Mouse (Mus musculus): ENCODE measurements at regions not wholly inside any gene's neighbourhood (a gene's known extent, or its start where the extent isn't known, plus 50 kb on each side); places are given as distances from the start of the nearest gene placed in this dataset.

- Histone ChIP-seq H3K27me3 (replicated peaks) (no peaks in the 10 kb centered on the region), H3K36me3 (replicated peaks; ENCODE audit: low read length) (no peaks in the 10 kb centered on the region), H3K9me3 (no peaks in the 10 kb centered on the region), H3K4me1 (no peaks in the 10 kb centered on the region), H3K4me3 (replicated peaks) (no peak overlapping the region)
- TF ChIP-seq FLI1 (IDR thresholded peaks at IDR 0.05; ENCODE audit: low read length) = no peak
- no peak for TF ChIP-seq GATA1 (IDR thresholded peaks at IDR 0.05; ENCODE audit: borderline replicate concordance, low read length)
Observed at GRCm38 (mm10) chr15:5528619-5529018, 284.6 kb upstream of the Ptger4 start.

- Histone ChIP-seq H3K27me3 (replicated peaks) (no peaks in the 10 kb centered on the region), H3K4me3 (replicated peaks) (no peak overlapping the region), H3K4me1 (no peaks in the 10 kb centered on the region), H3K9me3 (no peaks in the 10 kb centered on the region), H3K36me3 (replicated peaks; ENCODE audit: low read length) (no peaks in the 10 kb centered on the region)
- TF ChIP-seq FLI1 (IDR thresholded peaks at IDR 0.05; ENCODE audit: low read length) (no peak), GATA1 (IDR thresholded peaks at IDR 0.05; ENCODE audit: borderline replicate concordance, low read length) (no peak)
Observed at GRCm38 (mm10) chr15:5533656-5534055, 289.7 kb upstream of the Ptger4 start.

GRCm38 (mm10) chr15:5537432-5537831, 293.4 kb upstream of the Ptger4 start:
- Histone ChIP-seq H3K4me3 (replicated peaks) (no peak overlapping the region), H3K36me3 (replicated peaks; ENCODE audit: low read length) (no peaks in the 10 kb centered on the region), H3K4me1 (no peaks in the 10 kb centered on the region), H3K27me3 (replicated peaks) (no peaks in the 10 kb centered on the region), H3K9me3 (no peaks in the 10 kb centered on the region)
- TF ChIP-seq GATA1 (IDR thresholded peaks at IDR 0.05; ENCODE audit: borderline replicate concordance, low read length) (no peak), FLI1 (IDR thresholded peaks at IDR 0.05; ENCODE audit: low read length) (no peak)

- Histone ChIP-seq H3K27me3 (replicated peaks) (no peaks in the 10 kb centered on the region), H3K9me3 (no peaks in the 10 kb centered on the region), H3K4me1 (no peaks in the 10 kb centered on the region), H3K4me3 (replicated peaks) (no peak overlapping the region), H3K36me3 (replicated peaks; ENCODE audit: low read length) (no peaks in the 10 kb centered on the region)
- TF ChIP-seq FLI1 (IDR thresholded peaks at IDR 0.05; ENCODE audit: low read length) = no peak
Observed at GRCm38 (mm10) chr15:5539301-5539928, 295.4 kb upstream of the Ptger4 start.

- no peaks in the 10 kb centered on the region for H3K36me3 ChIP-seq (replicated peaks; ENCODE audit: low read length)
- no peaks in the 10 kb centered on the region for H3K27me3 ChIP-seq (replicated peaks)
- H3K4me1 ChIP-seq = no peaks in the 10 kb centered on the region
- no peak for TF ChIP-seq GATA1 (IDR thresholded peaks at IDR 0.05; ENCODE audit: borderline replicate concordance, low read length)
- no peak for TF ChIP-seq FLI1 (IDR thresholded peaks at IDR 0.05; ENCODE audit: low read length)
- H3K4me3 ChIP-seq (replicated peaks) = no peak overlapping the region
- H3K9me3 ChIP-seq = 0 out of 2 replicates have a peak, but pooled peaks cover 3% of the 10 kb centered on the region
Observed at GRCm38 (mm10) chr15:5554526-5554925, 310.5 kb upstream of the Ptger4 start.

- H3K27me3 ChIP-seq (replicated peaks) = no peaks in the 10 kb centered on the region
- H3K4me1 ChIP-seq = no peaks in the 10 kb centered on the region
- no peaks in the 10 kb centered on the region for H3K36me3 ChIP-seq (replicated peaks; ENCODE audit: low read length)
- TF ChIP-seq GATA1 (IDR thresholded peaks at IDR 0.05; ENCODE audit: borderline replicate concordance, low read length) = no peak
- TF ChIP-seq FLI1 (IDR thresholded peaks at IDR 0.05; ENCODE audit: low read length) = no peak
- H3K4me3 ChIP-seq (replicated peaks) = no peak overlapping the region
- H3K9me3 ChIP-seq = 0 out of 2 replicates have a peak, but pooled peaks cover 3% of the 10 kb centered on the region
Observed at GRCm38 (mm10) chr15:5554926-5555325, 310.9 kb upstream of the Ptger4 start.

- Histone ChIP-seq H3K9me3 (0 out of 2 replicates have a peak, but pooled peaks cover 3% of the 10 kb centered on the region), H3K36me3 (replicated peaks; ENCODE audit: low read length) (no peaks in the 10 kb centered on the region), H3K4me1 (no peaks in the 10 kb centered on the region), H3K27me3 (replicated peaks) (no peaks in the 10 kb centered on the region), H3K4me3 (replicated peaks) (no peak overlapping the region)
- no peak for TF ChIP-seq FLI1 (IDR thresholded peaks at IDR 0.05; ENCODE audit: low read length)
- TF ChIP-seq GATA1 (IDR thresholded peaks at IDR 0.05; ENCODE audit: borderline replicate concordance, low read length) = no peak
Observed at GRCm38 (mm10) chr15:5555381-5556066, 311.5 kb upstream of the Ptger4 start.

- Histone ChIP-seq H3K4me1 (no peaks in the 10 kb centered on the region), H3K9me3 (no peaks in the 10 kb centered on the region), H3K27me3 (replicated peaks) (no peaks in the 10 kb centered on the region), H3K36me3 (replicated peaks; ENCODE audit: low read length) (no peaks in the 10 kb centered on the region), H3K4me3 (replicated peaks) (no peak overlapping the region)
- TF ChIP-seq GATA1 (IDR thresholded peaks at IDR 0.05; ENCODE audit: borderline replicate concordance, low read length) (no peak), FLI1 (IDR thresholded peaks at IDR 0.05; ENCODE audit: low read length) (no peak)
Observed at GRCm38 (mm10) chr15:5561783-5562182, 317.8 kb upstream of the Ptger4 start.

- Histone ChIP-seq H3K4me3 (replicated peaks) (no peak overlapping the region), H3K4me1 (no peaks in the 10 kb centered on the region), H3K9me3 (no peaks in the 10 kb centered on the region), H3K27me3 (replicated peaks) (no peaks in the 10 kb centered on the region), H3K36me3 (replicated peaks; ENCODE audit: low read length) (no peaks in the 10 kb centered on the region)
- TF ChIP-seq FLI1 (IDR thresholded peaks at IDR 0.05; ENCODE audit: low read length) (no peak), GATA1 (IDR thresholded peaks at IDR 0.05; ENCODE audit: borderline replicate concordance, low read length) (no peak)
Observed at GRCm38 (mm10) chr15:5574366-5574765, 330.4 kb upstream of the Ptger4 start.

GRCm38 (mm10) chr15:5579559-5579958, 335.6 kb upstream of the Ptger4 start:
- Histone ChIP-seq H3K9me3 (no peaks in the 10 kb centered on the region), H3K27me3 (replicated peaks) (no peaks in the 10 kb centered on the region), H3K4me1 (no peaks in the 10 kb centered on the region), H3K4me3 (replicated peaks) (no peak overlapping the region), H3K36me3 (replicated peaks; ENCODE audit: low read length) (no peaks in the 10 kb centered on the region)
- no peak for TF ChIP-seq FLI1 (IDR thresholded peaks at IDR 0.05; ENCODE audit: low read length)
- TF ChIP-seq GATA1 (IDR thresholded peaks at IDR 0.05; ENCODE audit: borderline replicate concordance, low read length) = no peak

All from megakaryocyte, embryonic 14.5 days (primary cell).